Mouse (Mus musculus) lung, embryonic 16.5 days (tissue): ENCODE results near the gene Sema4f. TPM values are rescaled to one million over a fixed set of nuclear protein-coding genes. Genes with fewer than 3 reads are reported as not detected.

Experiments
- ATAC-seq: fragments of 200-750 bp; cut with Nextera tagmentation; 2 replicates; pipeline ENCODE4 v1.8.0; 2017; ENCODE audit warnings: low read depth, mild to moderate bottlenecking, moderate library complexity
- H3K27ac ChIP-seq: fragments of 300-500 bp; sonication (generic); 2 replicates; pipeline ENCODE4 v1.5.1; 2014; ENCODE audit warnings: mild to moderate bottlenecking, control low read depth, low read length
- H3K27me3 ChIP-seq: fragments of 300-500 bp; sonication (generic); 2 replicates; pipeline ENCODE4 v1.6.1; 2014; ENCODE audit warnings: low read depth, low read length, mixed read lengths; ENCODE audit not compliant: control insufficient read depth, insufficient read depth
- H3K36me3 ChIP-seq: fragments of 300-500 bp; sonication (generic); 2 replicates; pipeline ENCODE4 v1.6.1; 2014; ENCODE audit warnings: low read length; ENCODE audit not compliant: control insufficient read depth, insufficient read depth
- H3K4me1 ChIP-seq: fragments of 300-500 bp; sonication (generic); replicated peaks from 2 replicates; pipeline ENCODE4 v1.6.1; 2014; ENCODE audit warnings: low read length, mixed read lengths; ENCODE audit not compliant: control insufficient read depth, insufficient read depth
- H3K4me2 ChIP-seq: fragments of 300-500 bp; sonication (generic); 2 replicates; pipeline ENCODE4 v1.6.1; 2014; ENCODE audit warnings: low read depth, low read length, control low read depth
- H3K4me3 ChIP-seq: fragments of 300-500 bp; sonication (generic); 2 replicates; pipeline ENCODE4 v1.5.1; 2014; ENCODE audit warnings: mild to moderate bottlenecking, low read length, control low read depth
- H3K9ac ChIP-seq: fragments of 300-500 bp; sonication (generic); 2 replicates; pipeline ENCODE4 v1.6.1; 2014; ENCODE audit warnings: low read length, control low read depth
- H3K9me3 ChIP-seq: fragments of 300-500 bp; sonication (generic); 2 replicates; pipeline ENCODE4 v1.6.1; 2016; ENCODE audit warnings: low read length; ENCODE audit not compliant: control insufficient read depth
- WGBS: fragments of 180-500 bp; shearing (Covaris S2); extraction: QIAGEN DNeasy Blood & Tissue Kit; methylation state at CpG from one replicate; pipeline ENCODE4 v1.1.7; 2014; 5-methylcytosine and 5-hydroxymethylcytosine counted together
- polyA plus RNA-seq: library from polyadenylated mRNA; unstranded; fragments of >200 nt; fragmentation: Nextera tagmentation; extraction: Ambion mirVana; gene quantifications from 2 replicates; pipeline ENCODE4 v1.2.1, GENCODE M21; 2015

The Sema4f gene
- polyA plus RNA-seq, 1 experiment from 2014 or later = 14.5 TPM

GRCm38 (mm10) chr6:82862475-82862874 lies 77.1 kb downstream of the Sema4f start:
- Histone ChIP-seq H3K4me1 (no peaks in the 10 kb centered on the region), H3K27ac (no peak overlapping the region), H3K4me2 (no peak overlapping the region), H3K27me3 (no peaks in the 10 kb centered on the region), H3K9me3 (no peaks in the 10 kb centered on the region; the same call in 1 of the 2 replicates), H3K36me3 (no peaks in the 10 kb centered on the region), H3K4me3 (no peak overlapping the region), H3K9ac (no peak overlapping the region)
- 42% methylated on average over 7 of the region's 7 CpGs for WGBS
- no peak for ATAC-seq

- H3K9ac ChIP-seq = no peak overlapping the region
- H3K27ac ChIP-seq = no peak overlapping the region
- no peaks in the 10 kb centered on the region for H3K36me3 ChIP-seq
- no peak for ATAC-seq
- H3K4me2 ChIP-seq = no peak overlapping the region
- WGBS = 41% methylated on average over 3 of the region's 3 CpGs
- H3K9me3 ChIP-seq = no peaks in the 10 kb centered on the region; the same call in 1 of the 2 replicates
- no peaks in the 10 kb centered on the region for H3K27me3 ChIP-seq
- H3K4me1 ChIP-seq = no peaks in the 10 kb centered on the region
- no peak overlapping the region for H3K4me3 ChIP-seq
Measured at GRCm38 (mm10) chr6:82862042-82862441, 77.5 kb downstream of the Sema4f start.

Other genes with a start within 250 kb of the Sema4f start
- gene Pole4, start 234.4 kb downstream of the Sema4f start, polyA plus RNA-seq = 101 and 115 TPM in 2 replicates
- gene Hk2, start 165.3 kb downstream of the Sema4f start, polyA plus RNA-seq = 12.7 and 16.7 TPM in 2 replicates
- gene M1ap, start 7.1 kb upstream of the Sema4f start, polyA plus RNA-seq = 2.2 and 2.4 TPM in 2 replicates
- 16.7 and 17.6 TPM in 2 replicates for gene Dok1, start 93.7 kb upstream of the Sema4f start, polyA plus RNA-seq
- 25.5 and 26.0 TPM in 2 replicates for gene Loxl3, start 94.4 kb upstream of the Sema4f start, polyA plus RNA-seq
- 195 and 211 TPM in 2 replicates for gene Aup1, start 114.8 kb upstream of the Sema4f start, polyA plus RNA-seq
- gene Htra2, start 115.5 kb upstream of the Sema4f start, polyA plus RNA-seq = 61.8 and 64.9 TPM in 2 replicates
- gene Dqx1, start 118.1 kb upstream of the Sema4f start, polyA plus RNA-seq = 1.9 and 2.0 TPM in 2 replicates
- 0.52 and 0.79 TPM in 2 replicates for gene Tlx2, start 130.5 kb upstream of the Sema4f start, polyA plus RNA-seq
- gene Pcgf1, start 138.1 kb upstream of the Sema4f start, polyA plus RNA-seq = 31.7 and 32.5 TPM in 2 replicates
- gene Lbx2, start 146.6 kb upstream of the Sema4f start, polyA plus RNA-seq = 0.59 and 0.89 TPM in 2 replicates
- gene Ccdc142, start 161.8 kb upstream of the Sema4f start, polyA plus RNA-seq = 1.1 and 3.7 TPM in 2 replicates
- 2.2 and 2.9 TPM in 2 replicates for gene Gm42688, start 161.8 kb upstream of the Sema4f start, polyA plus RNA-seq
- 137 and 138 TPM in 2 replicates for gene Mrpl53, start 169.3 kb upstream of the Sema4f start, polyA plus RNA-seq
- 9.0 and 13.7 TPM in 2 replicates for gene Mogs, start 175.7 kb upstream of the Sema4f start, polyA plus RNA-seq
- gene Wbp1, start 181.8 kb upstream of the Sema4f start, polyA plus RNA-seq = 109 and 111 TPM in 2 replicates
- 13.7 and 14.5 TPM in 2 replicates for gene Ino80b, start 185.7 kb upstream of the Sema4f start, polyA plus RNA-seq
- 44.4 and 47.5 TPM in 2 replicates for gene Rtkn, start 195.7 kb upstream of the Sema4f start, polyA plus RNA-seq
- 7.2 and 7.6 TPM in 2 replicates for gene Wdr54, start 216.6 kb upstream of the Sema4f start, polyA plus RNA-seq
- gene 1700003E16Rik, start 216.6 kb upstream of the Sema4f start, polyA plus RNA-seq = 11.9 and 15.3 TPM in 2 replicates
- gene Dctn1, start 226.2 kb upstream of the Sema4f start, polyA plus RNA-seq = 94.5 and 95.6 TPM in 2 replicates